Mouse (Mus musculus) stomach, postnatal 0 days (tissue): Measurements from ENCODE around the gene Larp1. TPM values are rescaled to one million over a fixed set of nuclear protein-coding genes. Genes with fewer than 3 reads are reported as not detected.

ENCODE experiments used
- ATAC-seq: fragments of 200-750 bp; cut with Nextera tagmentation; 2 replicates; pipeline ENCODE4 v1.8.0; 2017; ENCODE audit not compliant: low FRiP score, low TSS enrichment
- DNase-seq: peaks from one replicate; pipeline ENCODE4 v3.0.0-alpha.2; 2016; ENCODE audit warnings: low spot score
- H3K27ac ChIP-seq: fragments of 300-500 bp; sonication (generic); replicated peaks from 2 replicates; pipeline ENCODE4 v1.5.1; 2014; ENCODE audit warnings: mild to moderate bottlenecking, control low read depth
- H3K27me3 ChIP-seq: fragments of 300-500 bp; sonication (generic); 2 replicates; pipeline ENCODE4 v1.6.1; 2014; ENCODE audit warnings: low read length; ENCODE audit not compliant: control insufficient read depth, insufficient read depth
- H3K36me3 ChIP-seq: fragments of 300-500 bp; sonication (generic); 2 replicates; pipeline ENCODE4 v1.6.1; 2014; ENCODE audit warnings: low read length, mixed read lengths; ENCODE audit not compliant: control insufficient read depth, insufficient read depth
- H3K4me1 ChIP-seq: fragments of 300-500 bp; sonication (generic); replicated peaks from 2 replicates; pipeline ENCODE4 v1.6.1; 2014; ENCODE audit warnings: antibody characterized with exemption; ENCODE audit not compliant: control insufficient read depth, insufficient read depth
- H3K4me2 ChIP-seq: fragments of 300-500 bp; sonication (generic); replicated peaks from 2 replicates; pipeline ENCODE4 v1.6.1; 2014; ENCODE audit warnings: low read depth, mild to moderate bottlenecking, control low read depth, moderate library complexity
- H3K4me3 ChIP-seq: fragments of 300-500 bp; sonication (generic); 2 replicates; pipeline ENCODE4 v1.5.1; 2014; ENCODE audit warnings: low read depth, low read length, control low read depth
- H3K9ac ChIP-seq: fragments of 300-500 bp; sonication (generic); 2 replicates; pipeline ENCODE4 v1.6.1; 2014; ENCODE audit warnings: mild to moderate bottlenecking, low read length, control low read depth, mixed read lengths
- H3K9me3 ChIP-seq: fragments of 300-500 bp; sonication (generic); 2 replicates; pipeline ENCODE4 v1.6.1; 2016; ENCODE audit warnings: low read length; ENCODE audit not compliant: control insufficient read depth
- CTCF ChIP-seq: IDR thresholded peaks from 2 replicates; pipeline ENCODE4 v1.5.1; 2016; ENCODE audit warnings: antibody characterized with exemption, low read depth, mild to moderate bottlenecking, moderate library complexity
- EP300 ChIP-seq: optimal IDR thresholded peaks from 2 replicates; pipeline ENCODE3; 2016; ENCODE audit warnings: antibody characterized with exemption
- WGBS: fragments of 180-500 bp; shearing (Covaris S2); extraction: QIAGEN DNeasy Blood & Tissue Kit; methylation state at CpG from one replicate; pipeline ENCODE4 v1.1.7; 2014; 5-methylcytosine and 5-hydroxymethylcytosine counted together
- polyA plus RNA-seq: library from polyadenylated mRNA; unstranded; fragments of >200 nt; fragmentation: Nextera tagmentation; extraction: Ambion mirVana; gene quantifications from 2 replicates; pipeline ENCODE4 v1.2.1, GENCODE M21; 2015

The Larp1 gene
- polyA plus RNA-seq: 11.6 and 12.8 TPM in 2 replicates

GRCm38 (mm10) chr11:58009051-58009515 is at the start of gene Larp1:
Larp1 (plus strand) TSS chr11:58009064.
- no peaks in the 10 kb centered on the region; the same call in 1 of the 2 replicates for H3K4me1 ChIP-seq
- no peak for DNase-seq
- peak; percentile 55 for ATAC-seq
- H3K9me3 ChIP-seq: no peaks in the 10 kb centered on the region
- H3K4me2 ChIP-seq: peak within 1 kb of the TSS; percentile 82
- H3K4me3 ChIP-seq: peak within 1 kb of the TSS; percentile 99
- peak within 1 kb of the TSS; percentile 96 for H3K27ac ChIP-seq
- H3K9ac ChIP-seq: peak within 1 kb of the TSS; percentile 97
- 0% methylated on average over 28 of the region's 84 CpGs for WGBS
- H3K36me3 ChIP-seq: no peaks in the 10 kb centered on the region
- no peaks in the 10 kb centered on the region for H3K27me3 ChIP-seq
- TF ChIP-seq CTCF (no peak), EP300 (no peak)

- DNase-seq (no peak), ATAC-seq (no peak)
- Histone ChIP-seq H3K4me3 (no peak overlapping the region), H3K4me2 (no peak overlapping the region), H3K36me3 (no peaks in the 10 kb centered on the region), H3K27ac (no peak overlapping the region), H3K4me1 (no peaks in the 10 kb centered on the region), H3K9ac (no peak overlapping the region), H3K27me3 (no peaks in the 10 kb centered on the region), H3K9me3 (no peaks in the 10 kb centered on the region)
- no peak for TF ChIP-seq CTCF
- 77% methylated on average over 2 of the region's 2 CpGs for WGBS
Measured at GRCm38 (mm10) chr11:57959924-57960323, 48.9 kb upstream of the Larp1 start.

DNA sequence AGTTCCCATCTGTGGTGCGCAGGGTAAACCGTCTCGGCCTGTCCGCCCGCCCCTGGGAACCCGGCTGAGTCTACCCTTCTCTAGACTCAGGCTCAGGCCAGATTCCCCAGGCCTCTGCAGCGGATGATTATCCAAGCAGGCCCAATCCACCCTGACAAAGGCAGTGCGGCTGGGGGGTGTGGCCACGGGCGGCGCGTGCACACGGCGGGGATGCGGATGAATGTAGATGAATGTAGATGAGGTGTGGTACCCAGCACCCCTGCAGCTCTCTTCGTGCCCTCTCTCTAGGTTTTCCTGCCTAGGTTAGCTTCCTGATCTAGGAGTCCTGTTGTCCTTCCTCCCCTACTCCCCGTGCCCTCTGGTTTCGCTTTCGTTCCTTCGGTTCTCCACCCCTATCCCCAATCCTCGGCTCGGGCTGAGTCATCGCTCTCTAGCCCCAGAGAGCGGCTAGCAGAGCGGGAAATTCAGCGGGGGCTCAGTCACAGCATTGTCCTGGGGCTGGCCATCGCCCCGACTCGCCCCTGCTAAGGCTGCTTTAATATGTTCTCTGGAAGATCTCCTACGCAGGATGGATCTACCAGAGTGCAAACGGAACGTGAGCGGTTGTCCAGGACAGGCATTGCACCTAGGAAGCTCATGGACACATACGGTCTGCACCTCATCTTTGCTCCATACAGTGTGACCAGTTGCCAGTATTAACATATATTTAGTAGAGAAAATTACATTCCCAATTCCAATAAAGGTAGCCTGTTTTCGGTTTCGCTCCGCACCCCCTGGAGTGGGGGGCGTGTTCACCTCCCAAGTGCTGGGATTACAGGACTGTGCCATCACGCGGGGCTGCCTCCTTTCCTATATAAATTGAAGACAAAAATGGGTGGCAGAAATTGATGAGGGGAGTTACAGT is 46.2 kb upstream of the Larp1 start:
- Histone ChIP-seq H3K9me3 (no peaks in the 10 kb centered on the region), H3K4me3 (peak overlapping the region; percentile 53), H3K36me3 (no peaks in the 10 kb centered on the region), H3K4me2 (peak overlapping the region; percentile 63), H3K9ac (peak overlapping the region; percentile 68), H3K4me1 (no peaks in the 10 kb centered on the region), H3K27ac (peak overlapping the region; percentile 79), H3K27me3 (no peaks in the 10 kb centered on the region)
- peak; percentile 85 for ATAC-seq
- DNase-seq: peak; percentile 85
- under 1% methylated on average over 40 of the region's 40 CpGs for WGBS
- TF ChIP-seq EP300: no peak
- TF ChIP-seq CTCF: peak; percentile 43; the same call in 1 of the 2 replicates

DNA sequence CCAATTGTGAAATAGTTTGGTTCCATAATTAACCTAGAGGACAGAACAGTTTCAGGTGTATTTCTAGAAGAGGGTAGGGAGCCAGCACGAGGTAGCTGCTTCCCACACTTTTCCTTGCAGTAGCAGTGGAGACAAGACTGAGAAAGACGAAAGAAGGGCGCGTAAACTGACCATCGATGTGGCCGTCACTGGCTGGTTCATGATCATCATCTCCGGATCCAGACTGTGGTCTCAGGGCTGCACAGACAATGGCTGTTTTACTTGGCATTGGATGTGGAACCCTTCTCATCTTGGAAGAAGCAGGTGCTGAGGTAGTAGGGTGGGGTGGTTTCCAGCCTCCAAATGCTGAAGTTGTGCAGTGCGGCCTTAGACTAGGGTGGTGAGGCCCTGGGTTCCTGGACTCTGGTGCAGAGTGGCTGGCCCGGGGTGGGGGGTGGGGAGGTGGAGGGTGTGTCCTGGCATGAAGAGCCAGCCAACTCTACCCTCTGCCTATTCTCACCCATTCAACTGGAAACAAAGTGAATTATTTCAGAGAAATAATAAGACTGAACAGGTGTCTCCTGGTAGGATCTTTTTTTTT is 45.5 kb upstream of the Larp1 start:
- Histone ChIP-seq H3K4me2 (peak overlapping the region; percentile 63), H3K27ac (no peak overlapping the region), H3K27me3 (no peaks in the 10 kb centered on the region), H3K36me3 (no peaks in the 10 kb centered on the region), H3K4me1 (no peaks in the 10 kb centered on the region), H3K9me3 (no peaks in the 10 kb centered on the region), H3K9ac (peak overlapping the region; percentile 68; the same call in 1 of the 2 replicates), H3K4me3 (peak overlapping the region; percentile 53)
- no peak for TF ChIP-seq CTCF
- TF ChIP-seq EP300: no peak
- ATAC-seq (no peak), DNase-seq (no peak)
- WGBS: 42% methylated on average over 9 of the region's 9 CpGs

- Histone ChIP-seq H3K4me2 (no peak overlapping the region), H3K36me3 (no peaks in the 10 kb centered on the region), H3K4me3 (no peak overlapping the region), H3K9me3 (no peaks in the 10 kb centered on the region), H3K27ac (no peak overlapping the region), H3K9ac (no peak overlapping the region), H3K4me1 (no peaks in the 10 kb centered on the region; the same call in 1 of the 2 replicates), H3K27me3 (no peaks in the 10 kb centered on the region)
- TF ChIP-seq EP300 (no peak), CTCF (no peak)
- DNase-seq (no peak), ATAC-seq (no peak)
- WGBS: 62% methylated on average over 7 of the region's 7 CpGs
Measured at GRCm38 (mm10) chr11:57966630-57967029, 42.2 kb upstream of the Larp1 start.

DNA sequence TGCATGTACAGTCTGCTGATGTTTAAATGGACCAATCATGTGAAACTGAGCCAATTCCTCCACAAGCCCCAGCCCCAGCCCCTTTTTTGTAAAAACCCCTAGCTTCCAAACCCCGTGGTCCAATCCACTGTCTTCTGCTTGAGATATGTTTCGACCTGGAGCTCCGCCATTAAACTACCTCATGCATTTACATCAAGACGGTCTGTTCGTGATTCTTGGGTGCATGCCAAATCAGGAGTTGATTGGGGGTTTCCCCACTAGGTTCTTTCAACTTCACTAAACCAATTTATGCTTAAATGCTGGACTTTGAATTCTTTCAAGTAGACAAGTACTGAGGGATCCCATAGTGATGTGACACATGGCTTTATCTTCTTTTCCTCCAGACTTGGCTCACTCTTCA is 40.6 kb upstream of the Larp1 start:
- WGBS: 70% methylated on average over 5 of the region's 5 CpGs
- H3K4me3 ChIP-seq: no peak overlapping the region
- no peaks in the 10 kb centered on the region; the same call in 1 of the 2 replicates for H3K4me1 ChIP-seq
- TF ChIP-seq EP300: no peak
- TF ChIP-seq CTCF: no peak
- no peak for ATAC-seq
- no peak for DNase-seq
- no peak overlapping the region for H3K9ac ChIP-seq
- H3K27ac ChIP-seq: no peak overlapping the region
- H3K36me3 ChIP-seq: no peaks in the 10 kb centered on the region
- no peaks in the 10 kb centered on the region for H3K27me3 ChIP-seq
- H3K9me3 ChIP-seq: no peaks in the 10 kb centered on the region
- H3K4me2 ChIP-seq: no peak overlapping the region
